Mouse (Mus musculus): ENCODE measurements at regions not wholly inside any gene's neighbourhood (a gene's known extent, or its start where the extent isn't known, plus 50 kb on each side); places are given as distances from the start of the nearest gene placed in this dataset.

DNA sequence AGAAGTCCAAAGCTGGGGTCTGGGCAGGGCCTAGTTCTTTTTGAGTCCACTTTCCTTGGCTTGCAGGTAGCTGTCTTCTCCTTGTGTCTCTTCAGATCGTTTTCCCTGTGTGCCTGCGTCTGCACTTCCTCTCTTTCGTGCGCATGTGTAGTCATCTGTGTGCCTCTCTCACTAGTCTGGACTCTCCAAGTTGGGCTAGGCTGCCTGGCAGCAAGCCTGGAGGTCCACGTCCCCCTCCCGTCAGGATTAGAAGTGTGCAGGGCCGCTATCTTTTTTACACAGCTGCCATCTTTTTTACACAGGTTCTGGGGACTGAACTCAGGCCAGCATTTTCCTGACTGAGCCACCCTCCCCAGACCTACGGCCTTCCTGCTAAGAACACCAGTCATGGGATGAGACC lies 55.8 kb upstream of the Sec14l1 start:
- H3K27ac ChIP-seq, result peak overlapping the region; percentile 88
- no peaks in the 10 kb centered on the region for H3K9me3 ChIP-seq
- H3K27me3 ChIP-seq, result peaks cover 6% of the 10 kb centered on the region; the same call in 1 of the 2 replicates
- H3K4me2 ChIP-seq, result no peak overlapping the region
- peaks cover 56% of the 10 kb centered on the region for H3K4me1 ChIP-seq (replicated peaks)
- 63% methylated on average over 8 of the region's 8 CpGs for WGBS
- no peaks in the 10 kb centered on the region for H3K36me3 ChIP-seq
- H3K4me3 ChIP-seq, result no peak overlapping the region
- ATAC-seq (ENCODE audit: low FRiP score), result no peak
- H3K9ac ChIP-seq, result 0 out of 2 replicates have a peak overlapping the region, but pooled peaks have one; percentile 5

DNA sequence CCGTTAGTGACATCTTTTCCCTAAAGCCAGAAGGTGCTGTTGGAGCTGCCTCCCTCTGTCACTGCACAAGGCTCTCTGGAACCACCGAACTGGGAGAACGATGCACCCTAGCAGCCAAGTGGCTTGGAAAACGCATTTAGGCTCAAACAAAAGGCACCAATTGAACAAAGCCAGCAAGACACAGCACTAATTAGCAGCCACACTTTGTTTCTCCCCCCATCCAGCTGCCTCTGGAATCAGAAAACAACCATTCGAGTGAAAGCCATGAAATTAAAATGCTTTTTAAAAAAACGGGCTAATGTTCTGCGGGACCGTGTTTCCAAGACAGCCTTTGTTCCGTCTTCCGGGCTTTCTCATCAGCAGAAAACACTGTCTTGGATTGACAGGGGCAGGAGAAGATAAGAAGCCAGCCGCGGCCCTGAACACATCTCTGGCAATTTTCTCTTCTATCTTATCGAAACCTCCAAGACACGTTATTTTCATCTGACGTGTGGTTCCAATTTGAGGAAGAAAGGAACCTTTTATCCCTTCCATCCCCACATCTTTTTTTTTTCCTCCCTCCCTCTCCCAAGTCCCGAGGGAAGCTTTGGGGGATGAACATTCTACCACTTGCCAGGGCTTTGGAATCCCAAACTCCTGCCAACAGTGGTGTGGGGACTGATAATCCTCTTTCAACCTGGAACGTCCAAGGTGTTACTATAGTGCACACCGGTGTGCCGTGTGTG lies 54.8 kb upstream of the Sec14l1 start:
- Histone ChIP-seq H3K27ac (peak overlapping the region; percentile 88), H3K36me3 (no peaks in the 10 kb centered on the region), H3K27me3 (peaks cover 6% of the 10 kb centered on the region; the same call in 1 of the 2 replicates), H3K4me3 (no peak overlapping the region), H3K4me2 (peak overlapping the region; percentile 34), H3K9ac (peak overlapping the region; percentile 43; the same call in 1 of the 2 replicates), H3K4me1 (replicated peaks) (peaks cover 51% of the 10 kb centered on the region), H3K9me3 (no peaks in the 10 kb centered on the region)
- WGBS, result 3% methylated on average over 19 of the region's 19 CpGs
- ATAC-seq (ENCODE audit: low FRiP score), result no peak

DNA sequence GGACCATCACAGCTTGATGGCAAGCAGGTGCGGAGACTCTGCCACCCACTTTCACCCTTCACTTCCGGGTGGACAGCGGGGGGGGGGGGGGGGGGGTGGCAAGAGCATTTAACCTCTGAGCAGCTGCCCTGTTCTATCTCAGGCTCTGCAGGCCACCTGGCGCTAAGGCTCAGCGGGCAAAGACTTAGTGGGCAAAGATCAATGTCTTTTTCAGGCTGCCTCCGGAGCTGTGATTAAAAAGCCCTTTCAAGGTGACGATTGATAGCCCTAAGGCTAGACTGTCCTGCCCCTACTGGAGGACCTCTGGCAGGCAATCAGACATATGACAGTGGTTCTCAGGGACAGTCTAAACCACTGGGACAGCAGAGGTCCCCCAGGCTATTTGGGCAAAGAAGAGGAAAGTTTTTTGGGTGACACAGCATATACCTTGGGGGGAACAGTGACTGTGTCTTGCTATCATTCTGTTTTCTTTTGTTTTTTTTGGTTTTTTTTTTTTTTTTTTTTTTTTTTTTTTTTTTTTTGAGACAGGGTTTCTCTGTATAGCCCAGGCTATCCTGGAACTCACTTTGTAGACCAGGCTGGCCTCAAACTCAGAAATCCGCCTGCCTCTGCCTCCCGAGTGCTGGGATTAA lies 54.1 kb upstream of the Sec14l1 start:
- peaks cover 6% of the 10 kb centered on the region; the same call in 1 of the 2 replicates for H3K27me3 ChIP-seq
- 25% methylated on average over 8 of the region's 9 CpGs for WGBS
- no peak for ATAC-seq (ENCODE audit: low FRiP score)
- H3K4me3 ChIP-seq, result no peak overlapping the region
- peak overlapping the region; percentile 34 for H3K4me2 ChIP-seq
- H3K4me1 ChIP-seq (replicated peaks), result peaks cover 51% of the 10 kb centered on the region
- 0 out of 2 replicates have a peak overlapping the region, but pooled peaks have one; percentile 13 for H3K9ac ChIP-seq
- no peaks in the 10 kb centered on the region for H3K36me3 ChIP-seq
- peak overlapping the region; percentile 88 for H3K27ac ChIP-seq
- no peaks in the 10 kb centered on the region for H3K9me3 ChIP-seq

DNA sequence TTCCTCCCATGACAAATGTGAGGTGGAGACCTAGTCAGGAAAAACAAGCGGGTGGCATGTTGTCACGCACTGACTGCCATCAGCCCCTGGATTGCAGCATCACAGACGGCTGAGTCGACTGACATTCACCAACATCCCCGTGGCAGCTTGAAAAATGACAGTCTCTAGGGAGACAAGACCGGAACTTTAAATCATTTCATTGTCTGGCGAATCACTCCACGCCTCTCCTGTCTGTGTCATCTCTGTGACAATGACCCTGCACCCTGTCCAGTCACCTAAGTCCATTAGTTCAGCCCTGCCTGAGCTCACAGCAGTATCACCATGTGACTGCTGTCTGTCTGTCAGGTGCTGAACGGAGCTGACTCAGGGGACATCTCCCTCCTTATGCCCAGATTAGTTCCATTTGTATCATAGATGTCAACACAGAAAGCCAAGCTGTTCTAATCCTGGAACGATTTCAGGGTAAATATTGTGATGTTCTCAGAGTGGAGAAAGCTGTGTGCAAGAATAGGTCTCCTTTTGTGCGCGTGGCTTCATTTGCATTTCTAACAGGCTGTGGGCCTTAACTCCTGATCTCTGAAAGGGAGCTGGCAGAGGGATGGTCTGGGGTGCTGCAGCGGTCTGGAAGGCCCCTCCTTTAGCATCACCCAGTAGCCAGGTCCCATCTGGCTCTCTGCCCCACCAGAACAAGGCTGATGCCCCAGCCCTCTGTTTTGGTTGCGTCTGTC lies 52.0 kb upstream of the Sec14l1 start:
- ATAC-seq (ENCODE audit: low FRiP score), result peak; percentile 37; the same call in 1 of the 2 replicates
- Histone ChIP-seq H3K4me2 (no peak overlapping the region), H3K9ac (no peak overlapping the region), H3K9me3 (no peaks in the 10 kb centered on the region), H3K27me3 (peaks cover 4% of the 10 kb centered on the region; the same call in 1 of the 2 replicates), H3K4me3 (no peak overlapping the region), H3K27ac (peak overlapping the region; percentile 84), H3K36me3 (no peaks in the 10 kb centered on the region), H3K4me1 (replicated peaks) (peaks cover 41% of the 10 kb centered on the region)
- WGBS, result 22% methylated on average over 14 of the region's 14 CpGs

Data from hindbrain, embryonic 13.5 days (tissue).